In genomic region chr12:71820094-71820493, GRCm38 (mm10) we compare ENCODE assay signal across 25 mouse cellular contexts. TPM values are rescaled to one million over a fixed set of nuclear protein-coding genes. Genes with fewer than 3 reads are reported as not detected.
A peak's percentile ranks its signal among the peaks of the same experiment; 100 is the strongest.
DNase-seq lines count a peak whose midpoint lies in the region; ATAC-seq lines count a peak whose summit lies in the region.
"Had no signal": no experiment of that assay in that cellular context is flagged by ENCODE, and none has a peak within 500 bp of the region (broad histone marks: within the 10 kb centered on the region; RNA-seq: fewer than 3 reads in every experiment).

No protein-coding gene starts in this region.

- intact Hi-C loops in heart, postnatal 10 days (cut with DNase I), result no loop called here
- intact Hi-C loops in heart, postnatal 25 days (cut with DNase I), result no loop called here

- H3K27me3 ChIP-seq in heart, embryonic 13.5 days (replicated peaks), result no peaks in the 10 kb centered on the region
- no peaks in the 10 kb centered on the region for H3K27me3 ChIP-seq in heart, embryonic 16.5 days (ENCODE audit: control insufficient read depth, insufficient read depth, low read length)
- H3K27me3 ChIP-seq: embryonic facial prominence, embryonic 12.5 days; embryonic facial prominence, embryonic 15.5 days had no signal

- H3K4me1 ChIP-seq in heart, embryonic 13.5 days, result peaks cover 32% of the 10 kb centered on the region
- H3K4me1 ChIP-seq in heart, embryonic 16.5 days (ENCODE audit: control insufficient read depth, insufficient read depth, low read length), result peaks cover 11% of the 10 kb centered on the region
- H3K4me1 ChIP-seq: embryonic facial prominence, embryonic 12.5 days; embryonic facial prominence, embryonic 15.5 days had no signal

- ATAC-seq in heart, embryonic 13.5 days (ENCODE audit: extremely low read depth, insufficient number of reproducible peaks, low FRiP score, low TSS enrichment), result no peak
- ATAC-seq in heart, embryonic 16.5 days (replicated peaks; ENCODE audit: extremely low read depth, insufficient read depth, low FRiP score), result peak; percentile 69
- ATAC-seq: forebrain, embryonic 14.5 days; forebrain, postnatal 0 days; hindbrain, postnatal 0 days; inflammation-experienced regulatory T-cells, adult 6 months; intestine, embryonic 16.5 days; Patski had no signal

- WGBS in heart, embryonic 13.5 days, result 35% methylated on average over 5 of the region's 5 CpGs
- 48% methylated on average over 5 of the region's 5 CpGs for WGBS in heart, embryonic 16.5 days

- no peak for DNase-seq in heart, postnatal 10 days
- no peak for DNase-seq in heart, postnatal 25 days (ENCODE audit: low spot score)
- DNase-seq in 3T3-L1 (ENCODE audit: low read depth, low spot score), result peak; percentile 22
- DNase-seq in Muller cell, postnatal 12 days (ENCODE audit: inconsistent ontology term), result peak; percentile 71
- DNase-seq: adrenal gland, postnatal 10 days; adrenal gland, postnatal 36 days; cerebellum, adult 18-20 months; cerebellum, adult 9-10 months; cerebellum, postnatal 14 days; forebrain, postnatal 0 days; gastrocnemius, adult 2 months; gastrocnemius, postnatal 14 days; heart, postnatal 4 days; kidney, adult 18-20 months; kidney, adult 9 months had no signal

- no peak overlapping the region for H3K4me3 ChIP-seq in heart, embryonic 13.5 days
- no peak overlapping the region for H3K4me3 ChIP-seq in heart, embryonic 16.5 days (ENCODE audit: low read length)
- H3K4me3 ChIP-seq: embryonic facial prominence, embryonic 12.5 days; embryonic facial prominence, embryonic 15.5 days; gastrocnemius, adult 2 months had no signal

- H3K36me3 ChIP-seq in heart, embryonic 13.5 days, result no peaks in the 10 kb centered on the region
- no peaks in the 10 kb centered on the region for H3K36me3 ChIP-seq in heart, embryonic 16.5 days (ENCODE audit: control insufficient read depth, insufficient read depth)
- H3K36me3 ChIP-seq: embryonic facial prominence, embryonic 12.5 days; embryonic facial prominence, embryonic 15.5 days had no signal

- no peak overlapping the region for H3K4me2 ChIP-seq in heart, embryonic 13.5 days
- H3K4me2 ChIP-seq in heart, embryonic 16.5 days (ENCODE audit: low read depth, low read length), result no peak overlapping the region
- H3K4me2 ChIP-seq: embryonic facial prominence, embryonic 12.5 days; embryonic facial prominence, embryonic 15.5 days; hindbrain, embryonic 14.5 days had no signal

- H3K27ac ChIP-seq in heart, embryonic 13.5 days (replicated peaks), result peak overlapping the region; percentile 34
- no peak overlapping the region for H3K27ac ChIP-seq in heart, embryonic 16.5 days (ENCODE audit: low read length)
- H3K27ac ChIP-seq: embryonic facial prominence, embryonic 12.5 days; embryonic facial prominence, embryonic 15.5 days; gastrocnemius, adult 2 months; hindbrain, embryonic 14.5 days; hindbrain, postnatal 0 days had no signal

- H3K9ac ChIP-seq in heart, embryonic 13.5 days, result no peak overlapping the region
- no peak overlapping the region for H3K9ac ChIP-seq in heart, embryonic 16.5 days (ENCODE audit: low read length)
- H3K9ac ChIP-seq: embryonic facial prominence, embryonic 12.5 days; embryonic facial prominence, embryonic 15.5 days; forebrain, postnatal 0 days; hindbrain, embryonic 14.5 days had no signal

- no peaks in the 10 kb centered on the region for H3K9me3 ChIP-seq in heart, embryonic 13.5 days
- no peaks in the 10 kb centered on the region for H3K9me3 ChIP-seq in heart, embryonic 16.5 days (replicated peaks; ENCODE audit: control insufficient read depth, low read length)
- H3K9me3 ChIP-seq: embryonic facial prominence, embryonic 12.5 days; embryonic facial prominence, embryonic 15.5 days had no signal

RNA-seq across cellular contexts. Expression of gene Daam1, which starts 10.8 kb away (rescaled TPM):
- 18.5 and 18.6 TPM in 2 replicates for polyA plus RNA-seq in heart, embryonic 13.5 days (2015; fragmentation: Nextera tagmentation; extraction: Ambion mirVana)
- total RNA-seq in heart, postnatal 10 days (2021), result 10 to 100 TPM; 70.7 to 86.4 TPM
- polyA plus RNA-seq in heart, embryonic 16.5 days (2015; fragmentation: Nextera tagmentation; extraction: Ambion mirVana), result 21.6 and 21.7 TPM in 2 replicates
- 10 to 100 TPM; 78.6 to 79.5 TPM for total RNA-seq in heart, postnatal 25 days (2021)

Comparison
In these comparisons a context has a peak if more than half of its experiments do, and no peak if none do; other contexts are left out.
1. DNase-seq: peak in 3T3-L1 (single experiment) and Muller cell, postnatal 12 days (single experiment); none in heart, postnatal 10 days (0 of 2) and heart, postnatal 25 days (single experiment).